Mouse (Mus musculus): ENCODE results near the gene Gabrb3.
A peak's percentile ranks its signal among the peaks of the same experiment; 100 is the strongest.

Gene Gabrb3

GRCm38 (mm10) chr7:57419392-57419791, at the start of gene Gabrb3:
Gene Gabrb3 (plus strand): TSS chr7:57419692.
- DNase-seq (ENCODE audit: low read depth) = no peak

DNA sequence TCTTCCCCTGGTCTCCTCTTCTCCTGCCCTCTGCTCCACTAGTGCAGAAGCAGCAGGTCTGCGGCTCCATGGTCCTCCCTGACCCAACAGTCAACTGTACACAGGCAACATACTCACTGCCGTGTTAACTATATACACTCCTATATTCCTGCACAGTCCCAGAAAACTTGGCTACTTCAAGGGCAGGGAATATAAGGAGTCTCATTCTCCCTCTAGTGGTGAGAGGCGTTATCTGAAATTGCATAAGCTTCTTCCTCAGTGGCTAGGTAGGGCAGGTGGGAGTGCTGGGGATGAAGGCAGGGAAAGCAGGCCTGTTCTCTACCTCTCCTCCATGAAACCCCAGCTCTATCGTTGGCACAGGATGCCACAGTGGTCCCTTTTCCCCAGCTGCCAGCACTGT, 35.4 kb upstream of the Gabrb3 start:
- peak; percentile 11 for DNase-seq (ENCODE audit: low read depth)

- no peak for DNase-seq (ENCODE audit: low read depth)
Measured at GRCm38 (mm10) chr7:57386517-57387340, 32.8 kb upstream of the Gabrb3 start, which contains the start of gene Gabrg3. Gene Gabrg3 (minus strand): TSS chr7:57387188.

DNA sequence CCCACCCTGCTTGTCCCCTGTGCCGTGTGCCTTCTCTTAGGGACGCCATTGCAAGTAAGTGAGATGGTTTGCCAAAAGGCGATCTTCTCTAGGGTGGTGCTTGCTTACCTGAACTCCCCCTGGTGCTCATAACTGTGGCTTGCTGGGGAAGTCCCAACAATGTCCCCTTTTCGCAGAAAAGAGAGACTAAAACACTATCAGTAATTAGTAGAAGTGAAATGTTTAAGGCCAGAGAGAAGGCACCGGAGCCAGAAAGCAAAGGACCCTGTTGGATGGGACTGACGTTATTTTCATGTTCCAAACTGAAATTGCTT, 32.2 kb upstream of the Gabrb3 start:
- DNase-seq (ENCODE audit: low read depth) = no peak

DNA sequence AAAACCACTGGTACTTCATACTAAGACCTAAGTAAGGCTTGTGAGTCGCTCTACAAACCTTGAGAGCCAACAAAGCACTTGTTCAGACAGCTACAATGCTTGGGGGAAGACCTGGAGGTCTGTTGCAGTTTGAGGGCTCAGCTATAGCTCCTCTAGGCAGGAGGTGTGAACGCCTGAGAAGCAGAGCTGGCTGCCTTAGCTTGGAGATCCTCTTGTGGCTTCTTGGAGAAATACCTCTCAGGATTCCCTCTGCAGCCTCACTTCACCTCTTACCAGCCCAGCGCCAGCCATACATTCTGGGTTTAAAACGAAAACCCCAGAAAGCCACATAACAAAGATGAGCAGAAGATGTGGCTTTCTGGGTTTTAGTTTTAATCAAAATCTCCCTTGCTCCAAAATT, 29.4 kb upstream of the Gabrb3 start:
- no peak for DNase-seq (ENCODE audit: low read depth)

- DNase-seq (ENCODE audit: low read depth) = no peak
Measured at GRCm38 (mm10) chr7:57393551-57393950, 25.9 kb upstream of the Gabrb3 start.

DNA sequence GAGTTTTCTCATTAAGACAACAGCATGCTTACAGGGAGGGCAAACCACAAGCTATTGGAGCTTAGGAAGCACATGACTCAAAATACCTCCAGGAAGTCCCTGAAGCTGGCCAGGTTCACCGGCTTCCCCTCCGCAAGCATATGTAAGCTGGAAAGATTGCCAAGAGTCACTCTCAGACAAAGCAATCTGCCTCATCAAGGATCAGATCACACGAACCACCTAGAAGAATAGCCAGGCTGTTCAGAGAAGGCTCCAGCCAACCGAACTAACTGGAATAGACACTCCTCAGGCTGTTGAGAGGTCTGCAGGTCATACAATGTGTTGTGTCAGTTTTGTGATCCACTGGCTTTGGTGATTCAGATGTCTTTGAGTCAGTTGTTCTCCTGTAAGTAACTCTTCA, 8.3 kb upstream of the Gabrb3 start:
- DNase-seq (ENCODE audit: low read depth) = no peak

GRCm38 (mm10) chr7:57412896-57413295, 6.6 kb upstream of the Gabrb3 start:
- no peak for DNase-seq (ENCODE audit: low read depth)

GRCm38 (mm10) chr7:57421044-57421443, 1.6 kb downstream of the Gabrb3 start:
- DNase-seq (ENCODE audit: low read depth) = no peak

DNA sequence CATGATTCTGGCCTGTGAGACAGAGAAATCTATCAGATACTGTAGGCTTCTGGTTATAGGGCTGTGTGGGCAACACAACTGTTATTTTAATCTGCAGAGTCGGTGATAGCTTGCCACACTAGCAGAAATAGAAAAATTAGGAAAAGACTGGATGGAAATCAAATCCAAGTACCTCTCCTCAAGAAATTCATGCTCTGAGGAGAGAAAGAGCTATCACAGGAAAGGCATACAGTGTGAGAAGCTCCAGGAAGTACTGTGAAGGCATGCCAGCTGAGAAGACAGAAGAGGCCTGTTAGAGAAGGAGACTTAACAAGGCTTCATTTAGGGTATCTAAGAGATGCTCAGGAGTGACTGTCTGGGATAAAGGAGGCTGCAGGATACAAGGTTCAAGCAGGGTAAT, 3.2 kb downstream of the Gabrb3 start:
- no peak for DNase-seq (ENCODE audit: low read depth)

DNA sequence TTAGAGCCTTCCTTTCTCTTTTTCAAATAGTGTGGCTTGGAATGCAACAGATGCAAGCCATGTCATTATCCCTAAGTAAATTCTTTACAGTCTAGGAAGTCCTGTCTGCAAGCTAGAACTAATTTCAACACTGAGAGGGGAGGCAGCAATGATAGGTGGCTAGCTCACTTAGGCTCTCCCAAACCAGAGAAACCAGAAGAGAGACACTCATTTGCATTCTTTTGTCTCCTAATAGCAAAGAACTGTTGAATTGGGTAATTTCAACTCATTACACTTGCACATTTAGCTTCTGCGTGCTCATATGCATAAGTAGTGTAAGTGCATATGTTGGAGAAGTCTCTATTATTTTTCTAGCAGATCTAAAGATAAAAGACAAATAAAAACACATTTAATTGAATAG, 28.7 kb downstream of the Gabrb3 start:
- DNase-seq (ENCODE audit: low read depth) = no peak

- peak; percentile 1 for DNase-seq (ENCODE audit: low read depth)
Measured at GRCm38 (mm10) chr7:57460354-57460753, 40.9 kb downstream of the Gabrb3 start.

DNA sequence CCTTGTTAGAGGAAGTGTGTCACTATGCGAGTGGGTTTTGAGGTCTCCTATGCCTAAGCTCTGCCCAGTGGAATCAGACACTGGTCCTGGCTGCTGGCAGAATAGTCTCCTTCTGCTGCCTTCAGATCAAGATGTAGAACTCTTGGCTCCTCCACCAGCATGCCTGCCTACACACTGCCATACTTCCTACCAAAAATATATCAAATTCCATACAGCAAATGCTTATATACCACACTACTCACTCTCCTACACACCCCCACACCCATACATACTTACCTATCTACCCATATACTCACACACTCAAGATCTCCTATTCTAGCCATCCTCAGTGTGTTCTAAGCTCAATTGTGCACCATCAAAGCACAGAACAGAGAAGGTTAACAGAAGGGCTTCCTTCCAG, 51.8 kb downstream of the Gabrb3 start:
- no peak for DNase-seq (ENCODE audit: low read depth)

GRCm38 (mm10) chr7:57473811-57474525, 54.5 kb downstream of the Gabrb3 start:
- DNase-seq (ENCODE audit: low read depth) = peak; percentile 42

DNA sequence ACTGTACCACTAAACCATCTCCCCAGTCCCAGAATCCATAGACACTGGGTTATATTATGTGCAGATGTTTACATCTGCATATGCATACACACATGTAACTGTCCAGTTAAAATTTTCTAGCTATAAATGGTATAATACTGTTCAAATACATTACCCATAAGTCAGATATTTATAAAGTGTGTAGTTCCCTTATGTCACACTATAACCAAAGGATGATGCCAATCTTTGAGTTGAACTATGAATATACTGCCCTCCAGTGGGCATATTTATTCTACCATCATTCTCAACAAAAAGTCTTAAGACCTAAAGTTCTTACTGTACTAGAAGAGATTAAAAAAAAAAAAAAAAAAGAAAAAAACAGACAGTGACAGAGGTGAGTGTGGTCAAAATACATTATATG, 63.4 kb downstream of the Gabrb3 start:
- peak; percentile 39 for DNase-seq (ENCODE audit: low read depth)

DNA sequence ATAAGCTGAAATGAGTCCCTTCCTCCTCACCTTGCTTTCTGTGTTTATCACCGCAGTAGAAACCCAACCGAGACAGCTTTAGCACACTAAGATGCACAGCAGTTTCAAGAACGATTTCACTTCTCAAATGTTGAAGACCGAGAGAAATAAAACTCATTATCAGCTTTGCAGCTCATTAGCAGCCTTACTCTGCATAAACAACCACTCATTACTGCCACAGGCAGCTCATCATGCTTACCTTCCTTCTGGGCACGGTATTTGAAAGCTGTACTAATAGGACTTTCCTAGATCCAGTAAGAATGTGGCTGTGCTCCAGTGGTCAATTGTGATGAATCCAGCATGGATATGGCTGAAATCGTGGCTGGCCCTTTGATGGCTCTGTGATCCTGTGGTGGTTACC, 67.4 kb downstream of the Gabrb3 start:
- DNase-seq (ENCODE audit: low read depth) = no peak

- DNase-seq (ENCODE audit: low read depth) = no peak
Measured at GRCm38 (mm10) chr7:57491795-57492194, 72.3 kb downstream of the Gabrb3 start.

DNA sequence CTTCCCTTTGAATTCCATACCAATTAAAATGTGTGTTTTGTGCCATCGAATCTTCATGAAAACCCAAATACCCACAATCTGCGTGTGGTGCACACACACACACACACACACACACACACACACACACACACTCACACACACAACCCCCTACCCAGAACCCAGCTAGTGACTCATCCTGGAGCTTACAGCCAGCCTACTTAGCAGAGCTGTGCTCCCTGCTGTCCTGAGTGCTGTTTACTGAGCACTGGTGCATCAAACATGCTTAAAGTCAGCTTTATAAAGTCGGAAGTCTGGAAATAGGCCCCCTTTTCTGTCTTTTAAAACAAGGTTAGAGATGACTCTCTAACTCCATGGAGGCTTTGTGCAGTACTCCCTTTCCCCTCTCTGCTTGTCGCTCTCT, 83.3 kb downstream of the Gabrb3 start:
- DNase-seq (ENCODE audit: low read depth) = no peak

DNA sequence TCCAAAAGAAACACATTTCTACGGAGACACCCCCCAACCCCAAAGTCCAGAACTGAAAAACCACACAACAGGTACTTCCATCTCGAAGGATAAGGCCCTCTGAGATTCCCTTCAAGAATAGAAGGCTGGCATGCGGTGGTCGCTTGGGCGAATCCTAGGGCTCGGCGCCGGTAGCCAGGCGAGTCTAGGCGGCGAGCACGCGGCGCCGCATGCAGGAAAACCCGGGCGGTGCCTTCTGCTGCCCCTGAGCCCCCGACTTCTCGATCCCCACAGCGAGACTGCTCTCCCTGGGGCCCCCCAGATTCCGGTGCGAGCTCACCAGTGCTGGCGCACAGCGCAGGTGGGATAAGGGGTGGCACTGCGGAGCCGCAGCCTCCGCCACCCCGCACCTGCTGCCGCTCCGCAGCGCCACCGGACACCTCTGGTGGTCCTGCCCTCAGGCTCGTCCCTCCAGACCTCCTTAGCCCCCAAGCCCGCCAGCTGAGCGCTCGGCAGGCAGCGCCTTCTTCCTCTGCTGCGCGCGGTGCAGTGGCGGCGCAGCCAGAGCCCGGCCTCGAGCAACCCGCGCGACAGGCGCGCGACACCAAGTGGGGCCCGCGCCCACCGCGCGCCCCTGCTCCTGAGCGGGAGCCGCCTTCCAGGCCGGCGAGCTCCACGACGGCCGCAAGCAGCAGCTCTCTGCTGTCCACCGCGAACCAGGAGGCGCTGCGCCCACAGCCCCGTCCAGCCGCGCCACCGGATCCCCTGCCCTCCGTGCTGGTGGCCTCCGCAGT, 89.6 kb downstream of the Gabrb3 start:
- no peak for DNase-seq (ENCODE audit: low read depth)

DNA sequence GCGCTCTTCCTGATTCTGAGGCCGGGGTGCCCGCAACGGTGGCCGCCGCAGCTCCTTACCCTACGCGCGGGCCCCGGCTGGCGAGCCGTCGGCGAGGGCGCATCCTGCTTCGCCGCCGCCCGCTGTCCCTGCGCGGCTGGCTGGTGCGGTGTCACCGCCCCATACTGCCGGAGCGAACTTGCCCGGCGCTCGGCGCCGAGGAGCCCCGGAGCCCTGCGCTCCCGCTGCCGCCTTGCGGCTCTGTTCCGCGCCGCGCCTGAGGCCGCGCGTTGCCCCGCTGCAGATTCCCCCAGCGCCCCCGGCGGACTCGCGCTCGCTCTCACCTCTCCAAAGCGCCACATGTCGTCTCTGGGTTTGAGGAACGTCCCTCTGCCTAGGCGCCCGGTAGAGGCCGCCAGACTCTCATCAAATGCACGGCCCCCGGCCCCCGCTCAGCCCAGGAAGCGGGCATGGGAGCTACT, 90.2 kb downstream of the Gabrb3 start, which contains the start of gene Gabra5:
Gene Gabra5, minus strand, starts transcription at position 379 of the 461 bp plus-strand sequence.
- DNase-seq (ENCODE audit: low read depth) = no peak

DNA sequence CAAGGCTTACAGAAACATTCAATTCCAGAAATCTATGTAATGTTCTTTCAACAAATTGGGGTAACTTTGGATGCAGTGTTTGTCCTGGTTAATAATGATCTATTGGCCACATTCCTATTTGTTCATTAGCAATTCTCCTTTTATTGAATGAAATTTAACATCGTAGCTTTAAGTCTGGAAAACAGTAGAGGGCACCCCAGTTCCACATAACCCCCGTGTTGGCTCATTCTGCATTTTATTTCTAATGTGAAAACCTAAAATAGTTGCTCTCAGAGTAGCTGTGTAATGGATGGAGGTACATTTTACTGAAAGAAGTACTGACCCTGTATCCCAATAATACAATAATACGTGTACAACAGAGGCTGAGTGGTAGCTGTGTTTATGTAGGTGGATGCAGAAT, 93.5 kb downstream of the Gabrb3 start:
- DNase-seq (ENCODE audit: low read depth) = no peak

DNA sequence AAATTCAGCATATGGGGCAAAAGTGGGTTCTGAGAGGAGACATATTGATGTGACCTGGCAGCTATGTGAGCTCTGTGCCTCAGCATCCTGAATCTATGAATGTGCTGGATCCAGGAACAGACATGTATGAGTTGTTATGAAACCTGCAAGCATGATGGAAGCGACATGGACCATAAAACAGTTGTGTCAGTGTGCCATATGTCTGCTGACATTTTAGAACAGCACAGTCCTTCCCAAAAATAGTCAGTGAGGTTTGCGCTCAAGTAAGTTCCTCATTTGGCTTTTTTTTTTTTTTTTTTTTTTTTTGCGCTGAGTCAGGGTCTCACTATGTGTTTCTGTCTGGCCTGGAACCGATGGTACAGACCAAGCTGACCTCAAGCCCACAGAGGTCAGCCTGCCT, 110.0 kb downstream of the Gabrb3 start:
- DNase-seq (ENCODE audit: low read depth) = no peak

DNA sequence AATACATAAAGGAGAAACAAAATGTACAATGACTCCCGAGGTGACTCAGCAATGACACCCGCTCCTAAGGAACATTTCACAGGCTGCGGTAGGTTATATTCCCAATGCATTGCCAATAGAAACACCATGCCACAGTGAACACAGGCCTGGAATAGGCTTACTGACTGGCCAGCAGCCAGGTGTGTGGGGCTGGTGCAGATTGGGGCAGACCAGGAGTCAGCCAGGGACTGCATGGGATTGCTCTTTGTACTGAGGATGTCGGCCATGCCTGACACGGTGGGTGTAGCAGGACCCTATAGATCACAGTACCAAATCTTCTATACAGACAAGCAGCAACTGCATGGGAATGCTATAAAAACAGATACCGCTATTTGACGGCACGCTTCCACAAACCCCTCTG, 110.5 kb downstream of the Gabrb3 start:
- no peak for DNase-seq (ENCODE audit: low read depth)

Measured in 416B (cell line).